Mouse (Mus musculus): Measurements from ENCODE around the gene Rps6ka2.

GRCm38 (mm10) chr17:7217791-7218329 is 47.9 kb downstream of the Rps6ka2 start:
- no peak for TF ChIP-seq CTCF (IDR thresholded peaks at IDR 0.05; ENCODE audit: extremely low read depth, insufficient read depth, insufficient read length, insufficient replicate concordance)
- no peak for TF ChIP-seq POLR2A (IDR thresholded peaks at IDR 0.05; ENCODE audit: low read depth, low read length)

All from spleen, adult 2 months (tissue).